Mouse (Mus musculus) thymus, postnatal 14 days (tissue): ENCODE results near the gene Glt28d2.
"Not testable (repeated sequence)": the region's sequence is repeated elsewhere in the genome, so short reads cannot be mapped to it uniquely, and the experiment has no call there.

Source experiments
- DNase-seq: peaks from one replicate; pipeline ENCODE4 v3.0.0; 2021

Gene Glt28d2

GRCm38 (mm10) chr3:85887239-85887827, at the start of gene Glt28d2, which contains the start of gene Gm37240:
TSS of gene Glt28d2 (minus strand) at chr3:85887516.
TSS of gene Gm37240 (minus strand) at chr3:85887518.
- peak; percentile 76 for DNase-seq

- DNase-seq = no peak
These were observed 46.3 kb upstream of the Glt28d2 start for GRCm38 (mm10) chr3:85933586-85933985.

GRCm38 (mm10) chr3:85931859-85932258, 44.5 kb upstream of the Glt28d2 start:
- no peak for DNase-seq

- DNase-seq = no peak
These were observed 43.4 kb upstream of the Glt28d2 start for GRCm38 (mm10) chr3:85930671-85931255.

- no peak for DNase-seq
These were observed 42.4 kb upstream of the Glt28d2 start for GRCm38 (mm10) chr3:85929711-85930110.

GRCm38 (mm10) chr3:85928140-85928611, 40.9 kb upstream of the Glt28d2 start:
- no peak for DNase-seq

GRCm38 (mm10) chr3:85927296-85927695, 40.0 kb upstream of the Glt28d2 start:
- no peak for DNase-seq

- DNase-seq = peak; percentile 58
These were observed 36.9 kb upstream of the Glt28d2 start for GRCm38 (mm10) chr3:85923954-85924945.

GRCm38 (mm10) chr3:85923343-85923742, 36.0 kb upstream of the Glt28d2 start:
- no peak for DNase-seq

GRCm38 (mm10) chr3:85922331-85922730, 35.0 kb upstream of the Glt28d2 start:
- no peak for DNase-seq

GRCm38 (mm10) chr3:85920671-85921070, 33.4 kb upstream of the Glt28d2 start:
- not testable (repeated sequence) for DNase-seq

- no peak for DNase-seq
These were observed 30.3 kb upstream of the Glt28d2 start for GRCm38 (mm10) chr3:85917600-85917999.

GRCm38 (mm10) chr3:85914806-85915205, 27.5 kb upstream of the Glt28d2 start:
- DNase-seq = no peak

- no peak for DNase-seq
These were observed 19.8 kb upstream of the Glt28d2 start for GRCm38 (mm10) chr3:85907136-85907535.

GRCm38 (mm10) chr3:85904371-85904770, 17.1 kb upstream of the Glt28d2 start:
- DNase-seq = no peak

- DNase-seq = no peak
These were observed 7.7 kb upstream of the Glt28d2 start for GRCm38 (mm10) chr3:85895020-85895419.

GRCm38 (mm10) chr3:85891571-85891970, 4.3 kb upstream of the Glt28d2 start:
- no peak for DNase-seq

- peak; percentile 8 for DNase-seq
These were observed 930 bp upstream of the Glt28d2 start for GRCm38 (mm10) chr3:85888221-85888671.

- DNase-seq = no peak
These were observed 579 bp downstream of the Glt28d2 start for GRCm38 (mm10) chr3:85886636-85887238.

GRCm38 (mm10) chr3:85885906-85886305, 1.4 kb downstream of the Glt28d2 start:
- DNase-seq = no peak

- no peak for DNase-seq
These were observed 6.6 kb downstream of the Glt28d2 start for GRCm38 (mm10) chr3:85880687-85881086.

GRCm38 (mm10) chr3:85880068-85880467, 7.2 kb downstream of the Glt28d2 start:
- DNase-seq = no peak

- no peak for DNase-seq
These were observed 8.4 kb downstream of the Glt28d2 start for GRCm38 (mm10) chr3:85878911-85879310.
